Mouse (Mus musculus) megakaryocyte-erythroid progenitor cell, adult 5-6 weeks (primary cell): ENCODE data around the gene Mettl13. TPM values are rescaled to one million over a fixed set of nuclear protein-coding genes. Genes with fewer than 3 reads are reported as not detected.
A peak's percentile ranks its signal among the peaks of the same experiment; 100 is the strongest.

Experiments used
- ATAC-seq: replicated peaks from 2 replicates; pipeline ENCODE4 v1.8.0; 2016; ENCODE audit warnings: mild to moderate bottlenecking, inconsistent platforms; ENCODE audit not compliant: severe bottlenecking, poor library complexity, low FRiP score, low TSS enrichment
- total RNA-seq, 2 experiments: library from RNA; stranded (forward) in 1 of 2; stranded (reverse) in 1 of 2; fragments of 200-1000, 215-1000 nt in 1 of 2; fragments of >200 nt in 1 of 2; fragmentation: Nextera tagmentation in 1 of 2; gene quantifications; 2 replicates each; pipeline ENCODE4 v1.2.3; 2014 to 2017

Mettl13 gene
- total RNA-seq (2014; fragmentation: Nextera tagmentation) = 17.3 and 22.4 TPM in 2 replicates
- total RNA-seq (2017) = 24.9 and 29.0 TPM in 2 replicates

- ATAC-seq = peak; percentile 98
Observed at GRCm38 (mm10) chr1:162548016-162548916, at the start of gene Mettl13. Gene Mettl13 (minus strand): TSS chr1:162548551.

- peak; percentile 88 for ATAC-seq
Observed at GRCm38 (mm10) chr1:162597379-162598102, 49.2 kb upstream of the Mettl13 start.

GRCm38 (mm10) chr1:162590415-162590997 lies 42.2 kb upstream of the Mettl13 start:
- ATAC-seq = peak; percentile 74

- ATAC-seq = no peak
Observed at GRCm38 (mm10) chr1:162589443-162589842, 41.1 kb upstream of the Mettl13 start.

- ATAC-seq = no peak
Observed at GRCm38 (mm10) chr1:162588606-162589005, 40.3 kb upstream of the Mettl13 start.

- no peak for ATAC-seq
Observed at GRCm38 (mm10) chr1:162586282-162586681, 37.9 kb upstream of the Mettl13 start.

- no peak for ATAC-seq
Observed at GRCm38 (mm10) chr1:162582884-162583283, 34.5 kb upstream of the Mettl13 start.

- no peak for ATAC-seq
Observed at GRCm38 (mm10) chr1:162575098-162575497, 26.7 kb upstream of the Mettl13 start.

- peak; percentile 69 for ATAC-seq
Observed at GRCm38 (mm10) chr1:162570931-162571601, 22.7 kb upstream of the Mettl13 start.

- ATAC-seq = peak; percentile 93
Observed at GRCm38 (mm10) chr1:162570260-162570748, 22.0 kb upstream of the Mettl13 start, which contains the start of gene Vamp4. Gene Vamp4 (plus strand): TSS chr1:162570515.

- ATAC-seq = no peak
Observed at GRCm38 (mm10) chr1:162567351-162567750, 19.0 kb upstream of the Mettl13 start.

- peak; percentile 66 for ATAC-seq
Observed at GRCm38 (mm10) chr1:162564992-162565391, 16.6 kb upstream of the Mettl13 start.

GRCm38 (mm10) chr1:162563236-162563635 lies 14.9 kb upstream of the Mettl13 start:
- ATAC-seq = no peak

GRCm38 (mm10) chr1:162554193-162554592 lies 5.8 kb upstream of the Mettl13 start:
- ATAC-seq = no peak

GRCm38 (mm10) chr1:162552956-162553355 lies 4.6 kb upstream of the Mettl13 start:
- no peak for ATAC-seq

GRCm38 (mm10) chr1:162549615-162550283 lies 1.4 kb upstream of the Mettl13 start:
- no peak for ATAC-seq

GRCm38 (mm10) chr1:162548917-162549613 lies 714 bp upstream of the Mettl13 start:
- no peak for ATAC-seq

- peak; percentile 15 for ATAC-seq
Observed at GRCm38 (mm10) chr1:162547607-162548006, 744 bp downstream of the Mettl13 start.
